11 mouse cellular contexts compared by ENCODE assay signal in the genomic region with DNA sequence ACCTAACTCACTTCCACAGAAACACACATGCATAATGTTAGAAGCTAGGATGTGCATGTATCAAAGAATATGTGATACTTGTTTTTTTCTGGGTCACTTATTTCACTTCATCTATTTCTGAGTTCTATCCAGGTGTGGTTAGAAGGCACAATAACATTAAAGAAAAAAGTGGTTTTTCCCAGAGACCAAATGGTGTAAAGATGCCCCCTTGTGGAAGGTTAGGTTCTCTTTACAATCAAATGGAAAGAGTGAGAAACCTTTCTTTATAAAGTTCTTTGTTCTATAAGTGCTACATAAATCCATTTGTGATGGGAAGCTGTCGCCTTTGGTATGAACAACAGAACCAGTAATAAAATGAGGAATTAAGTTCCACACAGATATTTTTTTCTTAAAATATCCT. TPM values are rescaled to one million over a fixed set of nuclear protein-coding genes. Genes with fewer than 3 reads are reported as not detected.
DNase-seq lines count a peak whose midpoint lies in the region; ATAC-seq and TF ChIP-seq lines count a peak whose summit lies in the region.
"Had no signal": no experiment of that assay in that cellular context is flagged by ENCODE, and none has a peak within 500 bp of the region (broad histone marks: within the 10 kb centered on the region; RNA-seq: fewer than 3 reads in every experiment).

No protein-coding gene starts in this region.

- 54% methylated on average over 1 of the region's 1 CpGs for WGBS in cerebellum, adult 2 months
- WGBS in kidney, postnatal 0 days: 36% methylated on average over 1 of the region's 1 CpGs

- H3K4me3 ChIP-seq in cerebellum, adult 2 months (replicated peaks; ENCODE audit: insufficient read depth, low read depth, low read length): no peak overlapping the region
- H3K4me3 ChIP-seq in kidney, postnatal 0 days (replicated peaks; ENCODE audit: low read depth, low read length): no peak overlapping the region
- H3K4me3 ChIP-seq: liver, embryonic 13.5 days had no signal

- H3K27me3 ChIP-seq in cerebellum, adult 2 months (ENCODE audit: control insufficient read depth, insufficient read depth, low read length): no peaks in the 10 kb centered on the region
- no peaks in the 10 kb centered on the region for H3K27me3 ChIP-seq in kidney, postnatal 0 days (ENCODE audit: insufficient read depth, low read length)
- H3K27me3 ChIP-seq: liver, embryonic 13.5 days had no signal

- TF ChIP-seq POLR2A in cerebellum, adult 2 months (IDR thresholded peaks at IDR 0.05; ENCODE audit: borderline replicate concordance, insufficient read depth, low read length): no peak

- no peaks in the 10 kb centered on the region for H3K4me1 ChIP-seq in cerebellum, adult 2 months (ENCODE audit: control insufficient read depth, insufficient read depth, low read length)
- H3K4me1 ChIP-seq in kidney, postnatal 0 days (replicated peaks; ENCODE audit: insufficient read depth, low read length): no peaks in the 10 kb centered on the region
- H3K4me1 ChIP-seq: liver, embryonic 13.5 days had no signal

- H3K27ac ChIP-seq in cerebellum, adult 2 months (ENCODE audit: insufficient read depth, low read length): no peak overlapping the region
- H3K27ac ChIP-seq in kidney, postnatal 0 days: no peak overlapping the region
- H3K27ac ChIP-seq: liver, embryonic 13.5 days had no signal

- H3K36me3 ChIP-seq in kidney, postnatal 0 days (ENCODE audit: insufficient read depth, low read length): no peaks in the 10 kb centered on the region
- H3K36me3 ChIP-seq: liver, embryonic 13.5 days had no signal

- no peak overlapping the region for H3K9ac ChIP-seq in kidney, postnatal 0 days (ENCODE audit: low read depth, low read length)
- H3K9ac ChIP-seq: liver, embryonic 13.5 days had no signal

- no peak overlapping the region for H3K4me2 ChIP-seq in kidney, postnatal 0 days (ENCODE audit: low read length)
- H3K4me2 ChIP-seq: liver, embryonic 13.5 days had no signal

- DNase-seq in cerebellum, adult 2 months: no peak
- DNase-seq in cerebellum, adult 8-10 months: no peak
- DNase-seq in kidney, postnatal 0 days (ENCODE audit: low spot score): peak; percentile 58
- DNase-seq in kidney, postnatal 25 days: no peak
- DNase-seq in forelimb bud, embryonic 11.5 days (ENCODE audit: low read depth, low spot score): peak; percentile 26
- no peak for DNase-seq in Muller cell, postnatal 12 days (ENCODE audit: inconsistent ontology term)
- no peak for DNase-seq in adrenal gland, postnatal 25 days
- DNase-seq: adrenal gland, adult 8-10 months; liver, embryonic 13.5 days had no signal

- peak; percentile 32; the same call in 1 of the 2 replicates for TF ChIP-seq CTCF in cerebellum, adult 2 months (IDR thresholded peaks at IDR 0.05; ENCODE audit: borderline replicate concordance, insufficient read depth, low read depth, low read length)
- peak; percentile 70 for TF ChIP-seq CTCF in kidney, postnatal 0 days (IDR thresholded peaks at IDR 0.05; ENCODE audit: low read depth)

- ATAC-seq in kidney, postnatal 0 days (replicated peaks; ENCODE audit: low FRiP score, low read depth): no peak
- peak; percentile 35 for ATAC-seq in CD4-positive, CD25-positive, alpha-beta regulatory T cell, adult 4 months
- ATAC-seq: intestine, embryonic 16.5 days had no signal

- H3K9me3 ChIP-seq in kidney, postnatal 0 days (replicated peaks; ENCODE audit: low read length): no peaks in the 10 kb centered on the region
- H3K9me3 ChIP-seq: liver, embryonic 13.5 days had no signal

RNA-seq across cellular contexts. Expression of a gene that starts 19.9 kb away (rescaled TPM):
- polyA plus RNA-seq in cerebellum, adult 2 months (2012; rRNA removed): 27.3 and 31.5 TPM in 2 replicates
- 130 and 135 TPM in 2 replicates for polyA plus RNA-seq in kidney, postnatal 0 days (2015; fragmentation: Nextera tagmentation; extraction: Ambion mirVana)
- 100 to 1,000 TPM; 138 to 139 TPM for polyA plus RNA-seq in CD4-positive, CD25-positive, alpha-beta regulatory T cell, adult 4 months (2017; shearing (Covaris generic))
- total RNA-seq in adrenal gland, postnatal 25 days (2021): 85.5 and 91.4 TPM in 2 replicates

Comparison
In these comparisons a context has a peak if more than half of its experiments do, and no peak if none do; other contexts are left out.
1. DNase-seq: peak in kidney, postnatal 0 days (single experiment) and forelimb bud, embryonic 11.5 days (single experiment); none in cerebellum, adult 2 months (0 of 2), cerebellum, adult 8-10 months (single experiment), kidney, postnatal 25 days (0 of 2), Muller cell, postnatal 12 days (single experiment) and adrenal gland, postnatal 25 days (single experiment).